In the genomic region with DNA sequence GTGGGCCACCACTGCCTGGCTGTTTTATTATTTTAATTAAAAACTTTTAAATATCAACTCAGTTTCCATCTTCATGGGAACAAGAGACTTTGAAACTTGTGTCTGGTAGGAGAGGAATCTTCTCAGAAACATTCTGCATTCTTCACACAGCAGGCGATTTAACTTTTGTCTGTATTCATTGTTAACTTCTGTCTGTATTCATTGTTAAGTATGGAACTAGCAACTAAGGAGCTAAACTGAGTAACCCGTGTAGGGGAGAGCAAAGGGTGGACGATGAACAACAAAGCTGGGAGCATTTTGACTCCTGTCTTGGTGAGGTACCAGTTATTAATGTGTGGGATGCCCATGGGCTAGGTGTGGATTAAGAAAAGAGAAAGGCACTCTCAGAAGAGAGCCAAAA, we compare ENCODE assay signal across 22 mouse cellular contexts.
A peak's percentile ranks its signal among the peaks of the same experiment; 100 is the strongest.
DNase-seq lines count a peak whose midpoint lies in the region; ATAC-seq and TF ChIP-seq lines count a peak whose summit lies in the region.
"Had no signal": no experiment of that assay in that cellular context is flagged by ENCODE, and none has a peak within 500 bp of the region (broad histone marks: within the 10 kb centered on the region; RNA-seq: fewer than 3 reads in every experiment).

No protein-coding gene starts in this region.

- no peaks in the 10 kb centered on the region for H3K36me3 ChIP-seq in hindbrain, embryonic 13.5 days
- H3K36me3 ChIP-seq in hindbrain, postnatal 0 days (ENCODE audit: insufficient read depth, low read length): no peaks in the 10 kb centered on the region
- no peaks in the 10 kb centered on the region for H3K36me3 ChIP-seq in neural tube, embryonic 13.5 days
- H3K36me3 ChIP-seq: embryonic facial prominence, embryonic 13.5 days; embryonic facial prominence, embryonic 15.5 days; forebrain, embryonic 10.5 days; forebrain, embryonic 12.5 days; G1E had no signal

- no peak overlapping the region for H3K4me2 ChIP-seq in hindbrain, embryonic 13.5 days
- H3K4me2 ChIP-seq in hindbrain, postnatal 0 days (ENCODE audit: low read depth, low read length): no peak overlapping the region
- no peak overlapping the region for H3K4me2 ChIP-seq in neural tube, embryonic 13.5 days
- H3K4me2 ChIP-seq: embryonic facial prominence, embryonic 13.5 days; embryonic facial prominence, embryonic 15.5 days; forebrain, embryonic 12.5 days had no signal

- no peaks in the 10 kb centered on the region for H3K9me3 ChIP-seq in hindbrain, embryonic 13.5 days
- H3K9me3 ChIP-seq in hindbrain, postnatal 0 days (ENCODE audit: low read length): no peaks in the 10 kb centered on the region
- no peaks in the 10 kb centered on the region for H3K9me3 ChIP-seq in neural tube, embryonic 13.5 days
- H3K9me3 ChIP-seq: embryonic facial prominence, embryonic 13.5 days; embryonic facial prominence, embryonic 15.5 days; forebrain, embryonic 10.5 days; forebrain, embryonic 12.5 days; G1E had no signal

- no peak overlapping the region for H3K9ac ChIP-seq in hindbrain, embryonic 13.5 days
- H3K9ac ChIP-seq in hindbrain, postnatal 0 days (replicated peaks; ENCODE audit: low read length): no peak overlapping the region
- no peak overlapping the region for H3K9ac ChIP-seq in neural tube, embryonic 13.5 days
- H3K9ac ChIP-seq: embryonic facial prominence, embryonic 13.5 days; embryonic facial prominence, embryonic 15.5 days; forebrain, embryonic 12.5 days had no signal

- H3K4me3 ChIP-seq in hindbrain, embryonic 13.5 days: no peak overlapping the region
- no peak overlapping the region for H3K4me3 ChIP-seq in hindbrain, postnatal 0 days (ENCODE audit: low read length)
- H3K4me3 ChIP-seq in neural tube, embryonic 13.5 days: no peak overlapping the region
- H3K4me3 ChIP-seq: embryonic facial prominence, embryonic 13.5 days; embryonic facial prominence, embryonic 15.5 days; erythroblast, embryonic 14.5 days; forebrain, embryonic 10.5 days; forebrain, embryonic 12.5 days had no signal

- H3K27me3 ChIP-seq in hindbrain, embryonic 13.5 days: no peaks in the 10 kb centered on the region
- H3K27me3 ChIP-seq in hindbrain, postnatal 0 days (ENCODE audit: insufficient read depth, low read length): no peaks in the 10 kb centered on the region
- no peaks in the 10 kb centered on the region for H3K27me3 ChIP-seq in neural tube, embryonic 13.5 days
- H3K27me3 ChIP-seq: embryonic facial prominence, embryonic 13.5 days; embryonic facial prominence, embryonic 15.5 days; forebrain, embryonic 12.5 days; Patski had no signal

- 68% methylated on average over 3 of the region's 3 CpGs for WGBS in hindbrain, embryonic 13.5 days
- 51% methylated on average over 3 of the region's 3 CpGs for WGBS in hindbrain, postnatal 0 days
- 62% methylated on average over 3 of the region's 3 CpGs for WGBS in neural tube, embryonic 13.5 days

- ATAC-seq in hindbrain, embryonic 13.5 days (ENCODE audit: low FRiP score): no peak
- ATAC-seq in hindbrain, postnatal 0 days: no peak
- no peak for ATAC-seq in neural tube, embryonic 13.5 days (ENCODE audit: low read depth)
- ATAC-seq: activated CD4-positive, CD25-positive, alpha-beta regulatory T cell, adult 4 months; forebrain, embryonic 14.5 days; forebrain, embryonic 16.5 days; Patski had no signal

- DNase-seq in hindbrain, postnatal 0 days (ENCODE audit: low spot score): no peak
- DNase-seq in neural tube, embryonic 10.5 days (ENCODE audit: extremely low spot score, low spot score): no peak
- peak; percentile 87 for DNase-seq in R1 (ENCODE audit: low read depth, low spot score)
- DNase-seq in adrenal gland, adult 8-10 months: no peak
- no peak for DNase-seq in layer of hippocampus, adult 8-10 months (ENCODE audit: low spot score in 2 of 2)
- DNase-seq: adrenal gland, postnatal 10 days; adrenal gland, postnatal 25 days; cerebellum, adult 11 months; cerebellum, adult 8-10 months; embryo, embryonic 11 days had no signal

- no peak for TF ChIP-seq CTCF in hindbrain, postnatal 0 days (IDR thresholded peaks at IDR 0.05; ENCODE audit: low read depth)

- H3K27ac ChIP-seq in hindbrain, embryonic 13.5 days: peak overlapping the region; percentile 66; the same call in 1 of the 2 replicates
- no peak overlapping the region for H3K27ac ChIP-seq in hindbrain, postnatal 0 days
- peak overlapping the region; percentile 74; the same call in 1 of the 2 replicates for H3K27ac ChIP-seq in neural tube, embryonic 13.5 days (replicated peaks)
- H3K27ac ChIP-seq: embryonic facial prominence, embryonic 13.5 days; embryonic facial prominence, embryonic 15.5 days; forebrain, embryonic 10.5 days; forebrain, embryonic 12.5 days had no signal

- H3K4me1 ChIP-seq in hindbrain, embryonic 13.5 days (replicated peaks): peaks cover 30% of the 10 kb centered on the region
- 0 out of 2 replicates have a peak, but pooled peaks cover 7% of the 10 kb centered on the region for H3K4me1 ChIP-seq in hindbrain, postnatal 0 days (ENCODE audit: insufficient read depth, low read length)
- H3K4me1 ChIP-seq in neural tube, embryonic 13.5 days (replicated peaks): peaks cover 20% of the 10 kb centered on the region
- H3K4me1 ChIP-seq: embryonic facial prominence, embryonic 13.5 days; forebrain, embryonic 10.5 days had no signal
